Mouse (Mus musculus): ENCODE results near the gene Cth. TPM values are rescaled to one million over a fixed set of nuclear protein-coding genes. Genes with fewer than 3 reads are reported as not detected.

Gene Cth
- total and polyA plus RNA-seq, 2 experiments from 2014 or later: 0.14 to 1.1 TPM

- Histone ChIP-seq H3K4me2 (ENCODE audit: low read depth, low read length) (peak overlapping the region; percentile 29; the same call in 1 of the 2 replicates), H3K4me3 (ENCODE audit: low read depth, low read length) (no peak overlapping the region), H3K4me1 (ENCODE audit: control insufficient read depth, insufficient read depth) (no peaks in the 10 kb centered on the region), H3K27ac (ENCODE audit: low read depth) (no peak overlapping the region), H3K36me3 (replicated peaks; ENCODE audit: control insufficient read depth, insufficient read depth, low read length) (no peaks in the 10 kb centered on the region), H3K9me3 (replicated peaks; ENCODE audit: control insufficient read depth, low read length) (no peaks in the 10 kb centered on the region), H3K27me3 (ENCODE audit: control insufficient read depth, insufficient read depth, low read length) (no peaks in the 10 kb centered on the region), H3K9ac (replicated peaks; ENCODE audit: low read depth, low read length) (no peak overlapping the region)
- DNase-seq (ENCODE audit: low spot score) (peak; percentile 63), ATAC-seq (ENCODE audit: insufficient read depth, low read depth) (no peak)
- TF ChIP-seq EP300 (IDR thresholded peaks at IDR 0.05; ENCODE audit: low read depth): no peak
- peak; percentile 85 for TF ChIP-seq CTCF (IDR thresholded peaks at IDR 0.05; ENCODE audit: low read depth)
- WGBS: 36% methylated on average over 11 of the region's 11 CpGs
These were observed 48.3 kb downstream of the Cth start for GRCm38 (mm10) chr3:157876439-157877156.

DNA sequence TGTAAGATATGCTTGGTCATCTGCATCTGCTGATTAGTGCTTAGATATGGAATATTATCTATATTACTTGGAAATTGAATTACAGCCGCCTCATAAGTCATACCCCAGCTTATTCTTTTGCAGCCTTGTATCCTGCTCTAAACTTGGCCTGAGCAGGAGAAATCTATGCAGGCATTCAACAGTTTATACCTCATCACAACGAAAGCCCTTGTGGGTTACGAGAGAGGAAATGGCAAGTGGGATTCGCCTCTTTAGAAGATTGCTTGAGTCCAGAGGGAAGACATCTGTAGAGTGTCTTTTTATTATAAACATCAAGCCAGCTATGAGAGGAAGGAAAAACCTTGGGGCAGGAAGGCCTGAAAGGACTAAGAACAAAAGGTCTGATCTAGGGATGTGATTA lies 52.0 kb downstream of the Cth start:
- 64% methylated on average over 4 of the region's 4 CpGs for WGBS
- Histone ChIP-seq H3K4me1 (ENCODE audit: control insufficient read depth, insufficient read depth) (no peaks in the 10 kb centered on the region), H3K4me3 (ENCODE audit: low read depth, low read length) (no peak overlapping the region), H3K9ac (replicated peaks; ENCODE audit: low read depth, low read length) (no peak overlapping the region), H3K9me3 (replicated peaks; ENCODE audit: control insufficient read depth, low read length) (no peaks in the 10 kb centered on the region), H3K27ac (ENCODE audit: low read depth) (no peak overlapping the region), H3K27me3 (ENCODE audit: control insufficient read depth, insufficient read depth, low read length) (no peaks in the 10 kb centered on the region), H3K36me3 (replicated peaks; ENCODE audit: control insufficient read depth, insufficient read depth, low read length) (no peaks in the 10 kb centered on the region), H3K4me2 (ENCODE audit: low read depth, low read length) (no peak overlapping the region)
- no peak for TF ChIP-seq EP300 (IDR thresholded peaks at IDR 0.05; ENCODE audit: low read depth)
- no peak for TF ChIP-seq CTCF (IDR thresholded peaks at IDR 0.05; ENCODE audit: low read depth)
- DNase-seq (ENCODE audit: low spot score) (no peak), ATAC-seq (ENCODE audit: insufficient read depth, low read depth) (no peak)

DNA sequence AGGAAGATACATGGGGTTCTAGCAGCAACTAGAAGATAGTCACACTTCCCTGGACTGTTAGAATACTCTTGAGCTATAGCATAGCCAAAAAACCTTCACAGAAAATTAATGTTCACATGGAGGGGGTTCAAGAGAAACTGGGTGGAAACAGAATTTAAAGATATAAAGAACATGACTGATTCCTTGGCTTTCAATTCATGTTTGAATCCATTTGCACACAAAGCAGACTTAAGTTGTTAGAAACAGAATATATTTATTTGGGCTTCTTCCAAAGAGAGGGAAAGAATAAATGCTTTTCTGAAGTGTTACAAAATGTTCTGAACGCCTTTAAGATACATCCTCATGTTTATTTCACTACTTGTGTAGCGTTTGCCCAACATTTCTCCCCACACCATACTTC lies 57.0 kb downstream of the Cth start:
- H3K4me1 ChIP-seq (ENCODE audit: control insufficient read depth, insufficient read depth): no peaks in the 10 kb centered on the region
- no peak for ATAC-seq (ENCODE audit: insufficient read depth, low read depth)

GRCm38 (mm10) chr3:157866251-157866650 lies 58.6 kb downstream of the Cth start:
- no peaks in the 10 kb centered on the region for H3K36me3 ChIP-seq (replicated peaks; ENCODE audit: control insufficient read depth, insufficient read depth, low read length)
- no peak overlapping the region for H3K4me2 ChIP-seq (ENCODE audit: low read depth, low read length)
- no peaks in the 10 kb centered on the region for H3K9me3 ChIP-seq (replicated peaks; ENCODE audit: control insufficient read depth, low read length)
- TF ChIP-seq CTCF (IDR thresholded peaks at IDR 0.05; ENCODE audit: low read depth) (no peak), EP300 (IDR thresholded peaks at IDR 0.05; ENCODE audit: low read depth) (no peak)
- no peak overlapping the region for H3K9ac ChIP-seq (replicated peaks; ENCODE audit: low read depth, low read length)
- no peaks in the 10 kb centered on the region for H3K27me3 ChIP-seq (ENCODE audit: control insufficient read depth, insufficient read depth, low read length)
- ATAC-seq (ENCODE audit: insufficient read depth, low read depth) (no peak), DNase-seq (ENCODE audit: low spot score) (no peak)
- H3K27ac ChIP-seq (ENCODE audit: low read depth): no peak overlapping the region
- 68% methylated on average over 4 of the region's 4 CpGs for WGBS
- H3K4me3 ChIP-seq (ENCODE audit: low read depth, low read length): no peak overlapping the region
- H3K4me1 ChIP-seq (ENCODE audit: control insufficient read depth, insufficient read depth): no peaks in the 10 kb centered on the region

More for the DNA sequence above, 57.0 kb downstream of the Cth start:
- no peak for DNase-seq (ENCODE audit: low spot score)
- Histone ChIP-seq H3K4me3 (ENCODE audit: low read depth, low read length) (no peak overlapping the region), H3K27me3 (ENCODE audit: control insufficient read depth, insufficient read depth, low read length) (no peaks in the 10 kb centered on the region), H3K36me3 (replicated peaks; ENCODE audit: control insufficient read depth, insufficient read depth, low read length) (no peaks in the 10 kb centered on the region), H3K27ac (ENCODE audit: low read depth) (no peak overlapping the region), H3K9me3 (replicated peaks; ENCODE audit: control insufficient read depth, low read length) (no peaks in the 10 kb centered on the region), H3K4me2 (ENCODE audit: low read depth, low read length) (no peak overlapping the region), H3K9ac (replicated peaks; ENCODE audit: low read depth, low read length) (no peak overlapping the region)
- WGBS: 68% methylated on average over 2 of the region's 2 CpGs
- no peak for TF ChIP-seq CTCF (IDR thresholded peaks at IDR 0.05; ENCODE audit: low read depth)
- TF ChIP-seq EP300 (IDR thresholded peaks at IDR 0.05; ENCODE audit: low read depth): no peak

DNA sequence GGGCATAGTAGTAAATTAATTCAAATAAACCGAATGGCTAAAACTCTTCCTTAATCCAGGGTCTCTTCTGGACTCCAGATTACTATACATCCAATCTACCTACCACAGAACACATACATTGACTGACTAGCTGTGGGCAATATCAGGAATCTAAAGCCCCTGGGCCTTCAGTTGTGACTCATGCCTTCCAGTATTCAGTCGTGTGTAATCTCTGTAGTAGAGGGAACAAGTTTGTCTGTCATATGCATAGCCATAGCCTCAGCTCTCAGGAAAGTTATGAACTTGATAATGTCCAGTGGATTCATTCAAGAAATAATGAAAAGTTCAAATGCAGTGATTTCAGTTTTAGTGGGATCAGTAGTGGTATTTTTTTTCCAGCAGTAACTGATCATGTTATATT lies 59.0 kb downstream of the Cth start:
- H3K4me3 ChIP-seq (ENCODE audit: low read depth, low read length): no peak overlapping the region
- DNase-seq (ENCODE audit: low spot score) (no peak), ATAC-seq (ENCODE audit: insufficient read depth, low read depth) (no peak)
- no peaks in the 10 kb centered on the region for H3K4me1 ChIP-seq (ENCODE audit: control insufficient read depth, insufficient read depth)
- no peak overlapping the region for H3K27ac ChIP-seq (ENCODE audit: low read depth)
- no peaks in the 10 kb centered on the region for H3K27me3 ChIP-seq (ENCODE audit: control insufficient read depth, insufficient read depth, low read length)
- H3K9ac ChIP-seq (replicated peaks; ENCODE audit: low read depth, low read length): no peak overlapping the region
- no peaks in the 10 kb centered on the region for H3K9me3 ChIP-seq (replicated peaks; ENCODE audit: control insufficient read depth, low read length)
- TF ChIP-seq CTCF (IDR thresholded peaks at IDR 0.05; ENCODE audit: low read depth) (no peak), EP300 (IDR thresholded peaks at IDR 0.05; ENCODE audit: low read depth) (no peak)
- no peak overlapping the region for H3K4me2 ChIP-seq (ENCODE audit: low read depth, low read length)
- no peaks in the 10 kb centered on the region for H3K36me3 ChIP-seq (replicated peaks; ENCODE audit: control insufficient read depth, insufficient read depth, low read length)
- WGBS: 58% methylated on average over 2 of the region's 2 CpGs

- Histone ChIP-seq H3K27ac (ENCODE audit: low read depth) (no peak overlapping the region), H3K4me3 (ENCODE audit: low read depth, low read length) (no peak overlapping the region), H3K4me2 (ENCODE audit: low read depth, low read length) (no peak overlapping the region), H3K9ac (replicated peaks; ENCODE audit: low read depth, low read length) (no peak overlapping the region), H3K9me3 (replicated peaks; ENCODE audit: control insufficient read depth, low read length) (no peaks in the 10 kb centered on the region), H3K4me1 (ENCODE audit: control insufficient read depth, insufficient read depth) (no peaks in the 10 kb centered on the region), H3K36me3 (replicated peaks; ENCODE audit: control insufficient read depth, insufficient read depth, low read length) (no peaks in the 10 kb centered on the region), H3K27me3 (ENCODE audit: control insufficient read depth, insufficient read depth, low read length) (no peaks in the 10 kb centered on the region)
- TF ChIP-seq EP300 (IDR thresholded peaks at IDR 0.05; ENCODE audit: low read depth): no peak
- no peak for TF ChIP-seq CTCF (IDR thresholded peaks at IDR 0.05; ENCODE audit: low read depth)
- 66% methylated on average over 6 of the region's 6 CpGs for WGBS
- ATAC-seq (ENCODE audit: insufficient read depth, low read depth) (no peak), DNase-seq (ENCODE audit: low spot score) (no peak)
These were observed 59.4 kb downstream of the Cth start for GRCm38 (mm10) chr3:157865431-157865830.
